In genomic region chr14:40966862-40967597, GRCm38 (mm10) we compare ENCODE assay signal across 8 mouse cellular contexts. TPM values are rescaled to one million over a fixed set of nuclear protein-coding genes. Genes with fewer than 3 reads are reported as not detected.
A peak's percentile ranks its signal among the peaks of the same experiment; 100 is the strongest.
DNase-seq lines count a peak whose midpoint lies in the region; ATAC-seq and TF ChIP-seq lines count a peak whose summit lies in the region.

No protein-coding gene starts in this region.

- H3K36me3 ChIP-seq in forebrain, embryonic 14.5 days (ENCODE audit: control insufficient read depth, insufficient read depth, low read length) = no peaks in the 10 kb centered on the region
- no peaks in the 10 kb centered on the region for H3K36me3 ChIP-seq in lung, embryonic 14.5 days (ENCODE audit: insufficient read depth)
- no peaks in the 10 kb centered on the region for H3K36me3 ChIP-seq in thymus, adult 2 months (ENCODE audit: control insufficient read depth, insufficient read depth, low read length)

- no peaks in the 10 kb centered on the region for H3K27me3 ChIP-seq in forebrain, embryonic 14.5 days (replicated peaks; ENCODE audit: control insufficient read depth, insufficient read depth, low read length)
- H3K27me3 ChIP-seq in lung, embryonic 14.5 days (ENCODE audit: insufficient read depth, low read length) = no peaks in the 10 kb centered on the region
- no peaks in the 10 kb centered on the region for H3K27me3 ChIP-seq in thymus, adult 2 months (ENCODE audit: control insufficient read depth, insufficient read depth, low read length)

- peak overlapping the region; percentile 87 for H3K27ac ChIP-seq in forebrain, embryonic 14.5 days (ENCODE audit: low read depth, low read length)
- peak overlapping the region; percentile 90 for H3K27ac ChIP-seq in layer of hippocampus, adult 2 months
- H3K27ac ChIP-seq in lung, embryonic 14.5 days (ENCODE audit: low read depth) = peak overlapping the region; percentile 93
- peak overlapping the region; percentile 13; the same call in 1 of the 2 replicates for H3K27ac ChIP-seq in olfactory bulb, adult 2 months (ENCODE audit: insufficient read depth, low read depth, low read length)
- H3K27ac ChIP-seq in thymus, adult 2 months (ENCODE audit: control insufficient read depth, insufficient read depth, low read length) = no peak overlapping the region

- ATAC-seq in forebrain, embryonic 14.5 days = peak; percentile 92
- ATAC-seq in lung, embryonic 14.5 days (ENCODE audit: insufficient read depth) = peak; percentile 93

- peaks cover 28% of the 10 kb centered on the region for H3K4me1 ChIP-seq in forebrain, embryonic 14.5 days (ENCODE audit: control insufficient read depth, insufficient read depth, low read length)
- H3K4me1 ChIP-seq in lung, embryonic 14.5 days (ENCODE audit: insufficient read depth) = peaks cover 23% of the 10 kb centered on the region
- H3K4me1 ChIP-seq in olfactory bulb, adult 2 months (ENCODE audit: control insufficient read depth, insufficient read depth, low read length) = peaks cover 18% of the 10 kb centered on the region
- H3K4me1 ChIP-seq in thymus, adult 2 months (replicated peaks; ENCODE audit: control insufficient read depth, insufficient read depth, low read length) = peaks cover 35% of the 10 kb centered on the region

- no peaks in the 10 kb centered on the region for H3K9me3 ChIP-seq in forebrain, embryonic 14.5 days (replicated peaks; ENCODE audit: control insufficient read depth, low read length)
- no peaks in the 10 kb centered on the region for H3K9me3 ChIP-seq in lung, embryonic 14.5 days (ENCODE audit: low read depth, low read length)

- H3K4me2 ChIP-seq in forebrain, embryonic 14.5 days (ENCODE audit: low read length) = peak overlapping the region; percentile 89
- peak overlapping the region; percentile 88 for H3K4me2 ChIP-seq in lung, embryonic 14.5 days

- peak; percentile 98 for DNase-seq in ES-CJ7 (ENCODE audit: low read depth, low spot score)
- peak; percentile 96 for DNase-seq in cerebellum, adult 11 months
- DNase-seq in forebrain, embryonic 14.5 days (ENCODE audit: low spot score) = peak; percentile 97
- peak; percentile 94 for DNase-seq in heart, postnatal 25 days (ENCODE audit: low spot score)
- peak; percentile 95 to 97 for DNase-seq in layer of hippocampus, adult 2 months (ENCODE audit: low spot score in 2 of 2)
- peak; percentile 96 for DNase-seq in lung, embryonic 14.5 days
- DNase-seq in thymus, adult 2 months = peak; percentile 95

- under 1% methylated on average over 40 of the region's 62 CpGs for WGBS in forebrain, embryonic 14.5 days
- WGBS in lung, embryonic 14.5 days = under 1% methylated on average over 49 of the region's 62 CpGs
- WGBS in olfactory bulb, adult 2 months = under 1% methylated on average over 60 of the region's 62 CpGs
- under 1% methylated on average over 60 of the region's 62 CpGs for WGBS in thymus, adult 2 months

- peak overlapping the region; percentile 93 for H3K9ac ChIP-seq in forebrain, embryonic 14.5 days (ENCODE audit: low read length)
- peak overlapping the region; percentile 89 for H3K9ac ChIP-seq in lung, embryonic 14.5 days

- intact Hi-C loops in heart, postnatal 25 days (cut with DNase I) = no loop called here

- TF ChIP-seq POLR2A in olfactory bulb, adult 2 months (IDR thresholded peaks at IDR 0.05; ENCODE audit: insufficient read depth, low read depth, low read length) = no peak
- peak; percentile 5; the same call in 1 of the 2 replicates for TF ChIP-seq POLR2A in thymus, adult 2 months (IDR thresholded peaks at IDR 0.05; ENCODE audit: control insufficient read depth, extremely low read depth, insufficient read depth, low read length, poor library complexity)

- peak overlapping the region; percentile 92 for H3K4me3 ChIP-seq in forebrain, embryonic 14.5 days (ENCODE audit: low read depth, low read length)
- H3K4me3 ChIP-seq in layer of hippocampus, adult 2 months = peak overlapping the region; percentile 100
- H3K4me3 ChIP-seq in lung, embryonic 14.5 days (ENCODE audit: low read depth, low read length) = peak overlapping the region; percentile 86
- peak overlapping the region; percentile 89 for H3K4me3 ChIP-seq in olfactory bulb, adult 2 months (ENCODE audit: insufficient read depth, low read depth, low read length)
- peak overlapping the region; percentile 98 for H3K4me3 ChIP-seq in thymus, adult 2 months (ENCODE audit: control insufficient read depth, insufficient read depth, low read length)

- TF ChIP-seq CTCF in layer of hippocampus, adult 2 months (conservative IDR thresholded peaks at IDR 0.05) = no peak
- no peak for TF ChIP-seq CTCF in lung, embryonic 14.5 days (IDR thresholded peaks at IDR 0.05; ENCODE audit: low read depth)
- no peak for TF ChIP-seq CTCF in olfactory bulb, adult 2 months (IDR thresholded peaks at IDR 0.05; ENCODE audit: insufficient read depth, low read depth, low read length)
- TF ChIP-seq CTCF in thymus, adult 2 months (IDR thresholded peaks at IDR 0.05; ENCODE audit: borderline replicate concordance, control insufficient read depth, extremely low read depth, insufficient read depth, low read length, poor library complexity) = no peak

RNA-seq across cellular contexts. Expression of gene Tspan14, which starts 0.4 kb away (rescaled TPM):
- polyA plus RNA-seq in forebrain, embryonic 14.5 days (2014; fragmentation: Nextera tagmentation; extraction: Ambion mirVana) = 101 and 105 TPM in 2 replicates
- total RNA-seq in heart, postnatal 25 days (2021) = 10 to 100 TPM; 17.1 to 18.1 TPM
- total RNA-seq in layer of hippocampus, adult 2 months (2021) = 10 to 100 TPM; 27.0 to 30.0 TPM
- 104 and 105 TPM in 2 replicates for polyA plus RNA-seq in lung, embryonic 14.5 days (2014; fragmentation: Nextera tagmentation; extraction: Ambion mirVana)
- polyA plus RNA-seq in olfactory bulb, adult 2 months (2012; ENCODE audit: insufficient read depth, insufficient read length, low replicate concordance, missing spikeins) = not detected in 2 replicates
- polyA plus RNA-seq in thymus, adult 2 months (2012; rRNA removed) = 86.4 and 87.4 TPM in 2 replicates

RNA-seq across cellular contexts. Expression of gene Fam213a, which starts 46.6 kb away (rescaled TPM):
- 33.2 and 48.9 TPM in 2 replicates for polyA plus RNA-seq in forebrain, embryonic 14.5 days (2014; fragmentation: Nextera tagmentation; extraction: Ambion mirVana)
- total RNA-seq in heart, postnatal 25 days (2021) = 10 to 100 TPM; 16.3 to 17.0 TPM
- total RNA-seq in layer of hippocampus, adult 2 months (2021) = 100 to 1,000 TPM; 154 to 159 TPM
- polyA plus RNA-seq in lung, embryonic 14.5 days (2014; fragmentation: Nextera tagmentation; extraction: Ambion mirVana) = 167 and 173 TPM in 2 replicates
- polyA plus RNA-seq in olfactory bulb, adult 2 months (2012; ENCODE audit: insufficient read depth, insufficient read length, low replicate concordance, missing spikeins) = not detected in 2 replicates
- 7.3 and 7.8 TPM in 2 replicates for polyA plus RNA-seq in thymus, adult 2 months (2012; rRNA removed)

Comparison
In these comparisons a context has a peak if more than half of its experiments do, and no peak if none do; other contexts are left out.
1. RNA of gene Tspan14, which starts 0.4 kb away (polyA plus RNA-seq): 104 to 105 TPM in lung, embryonic 14.5 days, 101 to 105 TPM in forebrain, embryonic 14.5 days and 86.4 to 87.4 TPM in thymus, adult 2 months; not detected in olfactory bulb, adult 2 months; every median in the first group is over 10 times any median in the second.
2. Peak in every context shown above with its lines, with median percentiles within 50 percentile points of each other: DNase-seq and H3K4me3 ChIP-seq.